Mouse (Mus musculus) liver, embryonic 13.5 days (tissue): ENCODE measurements around the gene Abcc1. TPM values are rescaled to one million over a fixed set of nuclear protein-coding genes. Genes with fewer than 3 reads are reported as not detected.

ENCODE experiments used
- ATAC-seq: fragments of 200-750 bp; cut with Nextera tagmentation; 2 replicates; pipeline ENCODE4 v1.8.0; 2017; ENCODE audit warnings: low read depth, mild to moderate bottlenecking, moderate number of reproducible peaks, moderate library complexity
- DNase-seq: peaks from one replicate; pipeline ENCODE4 v3.0.0; 2022
- H3K27ac ChIP-seq: fragments of 300-500 bp; sonication (generic); 2 replicates; pipeline ENCODE4 v1.5.1; 2015; ENCODE audit warnings: moderate library complexity, mild to moderate bottlenecking, inconsistent platforms
- H3K27me3 ChIP-seq: fragments of 300-500 bp; sonication (generic); 2 replicates; pipeline ENCODE4 v1.6.1; 2015; ENCODE audit warnings: mild to moderate bottlenecking, inconsistent platforms
- H3K36me3 ChIP-seq: fragments of 300-500 bp; sonication (generic); 2 replicates; pipeline ENCODE4 v1.6.1; 2015; ENCODE audit warnings: mild to moderate bottlenecking, inconsistent platforms
- H3K4me1 ChIP-seq: fragments of 300-500 bp; sonication (generic); replicated peaks from 2 replicates; pipeline ENCODE4 v1.6.1; 2015; ENCODE audit warnings: inconsistent platforms
- H3K4me2 ChIP-seq: fragments of 300-500 bp; sonication (generic); 2 replicates; pipeline ENCODE4 v1.6.1; 2015; ENCODE audit warnings: inconsistent platforms, mild to moderate bottlenecking, moderate library complexity
- H3K4me3 ChIP-seq: fragments of 300-500 bp; sonication (generic); replicated peaks from 2 replicates; pipeline ENCODE4 v1.5.1; 2015; ENCODE audit warnings: mild to moderate bottlenecking, inconsistent platforms
- H3K9ac ChIP-seq: fragments of 300-500 bp; sonication (generic); 2 replicates; pipeline ENCODE4 v1.6.1; 2015; ENCODE audit warnings: mild to moderate bottlenecking, inconsistent platforms
- H3K9me3 ChIP-seq: fragments of 300-500 bp; sonication (generic); replicated peaks from 2 replicates; pipeline ENCODE4 v1.6.1; 2016; ENCODE audit warnings: inconsistent platforms
- WGBS: fragments of 180-500 bp; shearing (Covaris S2); methylation state at CpG from one replicate; pipeline ENCODE4 v1.1.7; 2015; ENCODE audit not compliant: insufficient replicate concordance; 5-methylcytosine and 5-hydroxymethylcytosine counted together
- polyA plus RNA-seq: library from polyadenylated mRNA; unstranded; fragments of >200 nt; fragmentation: Nextera tagmentation; extraction: Ambion mirVana; gene quantifications from 2 replicates; pipeline ENCODE4 v1.2.1, GENCODE M21; 2015

Abcc1 gene
- polyA plus RNA-seq, 1 experiment from 2014 or later: 3.3 TPM

DNA sequence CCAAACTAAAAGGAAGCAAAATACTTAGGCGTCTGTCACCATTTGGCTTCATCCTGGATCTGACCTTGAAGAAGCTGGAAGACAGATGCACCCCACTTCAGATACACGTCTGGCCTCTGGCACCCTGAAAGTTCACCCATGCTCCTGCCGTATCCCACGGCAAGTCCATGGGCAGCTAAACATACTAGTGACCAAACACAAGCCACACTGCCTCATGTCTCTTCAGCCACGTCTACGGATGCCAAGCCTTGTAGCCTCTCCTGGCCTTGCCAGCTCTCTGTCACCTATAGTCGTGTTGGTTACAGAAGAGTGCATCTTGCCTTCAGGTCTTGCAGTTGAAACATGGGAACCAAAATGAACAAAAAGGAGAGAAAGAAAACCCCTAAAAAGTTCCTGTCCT lies 112.3 kb downstream of the Abcc1 start:
- H3K9ac ChIP-seq: no peak overlapping the region
- H3K36me3 ChIP-seq: peaks cover 26% of the 10 kb centered on the region
- H3K4me3 ChIP-seq: no peak overlapping the region
- H3K9me3 ChIP-seq: no peaks in the 10 kb centered on the region
- ATAC-seq (no peak), DNase-seq (no peak)
- 75% methylated on average over 7 of the region's 7 CpGs for WGBS
- no peak overlapping the region for H3K4me2 ChIP-seq
- no peak overlapping the region for H3K27ac ChIP-seq
- H3K4me1 ChIP-seq: 0 out of 2 replicates have a peak, but pooled peaks cover 3% of the 10 kb centered on the region
- no peaks in the 10 kb centered on the region for H3K27me3 ChIP-seq

DNA sequence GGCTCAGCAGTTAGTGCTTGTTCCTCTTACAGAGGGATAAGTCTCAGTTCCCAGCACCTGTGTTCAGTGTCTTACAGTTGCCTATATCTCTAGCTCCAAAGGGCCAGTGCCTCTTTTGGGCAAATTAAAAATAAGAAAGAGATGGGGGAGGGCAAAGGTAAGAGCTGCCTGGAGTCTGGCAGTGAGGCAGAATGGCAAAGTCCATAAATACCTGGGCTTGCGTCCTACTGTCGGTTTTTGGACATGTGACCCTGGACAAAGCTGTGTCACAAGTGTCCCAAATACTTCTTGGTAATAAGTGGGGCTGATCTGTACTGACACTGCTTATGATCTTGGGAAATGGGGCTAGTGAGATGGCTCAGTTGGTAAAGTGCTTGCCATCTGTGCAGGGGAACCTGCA lies 113.6 kb downstream of the Abcc1 start:
- H3K9ac ChIP-seq: no peak overlapping the region
- H3K27ac ChIP-seq: no peak overlapping the region
- H3K4me3 ChIP-seq: no peak overlapping the region
- WGBS: 65% methylated on average over 2 of the region's 2 CpGs
- no peak for DNase-seq
- no peak for ATAC-seq
- H3K9me3 ChIP-seq: no peaks in the 10 kb centered on the region
- 0 out of 2 replicates have a peak, but pooled peaks cover 3% of the 10 kb centered on the region for H3K4me1 ChIP-seq
- H3K36me3 ChIP-seq: peaks cover 26% of the 10 kb centered on the region
- no peak overlapping the region for H3K4me2 ChIP-seq
- no peaks in the 10 kb centered on the region for H3K27me3 ChIP-seq

DNA sequence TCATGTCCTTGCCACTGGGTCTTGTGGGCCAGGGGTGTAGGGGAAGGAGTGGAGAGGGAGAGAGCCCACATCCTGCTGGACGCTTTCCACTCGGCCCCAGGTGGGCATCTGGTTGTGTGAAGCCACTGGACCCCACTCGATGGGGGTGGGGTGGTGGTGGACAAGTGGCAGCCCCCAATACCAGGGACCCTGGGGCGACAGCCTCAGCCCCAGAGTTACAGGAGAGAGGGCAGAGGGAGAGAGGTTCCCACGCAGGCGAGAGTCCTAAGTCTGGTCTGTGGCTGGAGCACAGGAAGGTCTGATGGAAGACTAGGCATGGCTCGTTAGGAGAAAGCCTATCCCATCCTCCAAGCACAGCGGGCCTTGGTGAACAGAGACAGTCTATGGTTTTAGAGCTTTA lies 114.7 kb downstream of the Abcc1 start:
- H3K36me3 ChIP-seq: peaks cover 21% of the 10 kb centered on the region
- DNase-seq (no peak), ATAC-seq (no peak)
- no peak overlapping the region for H3K27ac ChIP-seq
- H3K4me2 ChIP-seq: no peak overlapping the region
- no peak overlapping the region for H3K9ac ChIP-seq
- whole genome bisulfite sequencing: 73% methylated on average over 8 of the region's 8 CpGs
- no peaks in the 10 kb centered on the region for H3K27me3 ChIP-seq
- no peaks in the 10 kb centered on the region for H3K9me3 ChIP-seq
- no peak overlapping the region for H3K4me3 ChIP-seq
- 0 out of 2 replicates have a peak, but pooled peaks cover 3% of the 10 kb centered on the region for H3K4me1 ChIP-seq

DNA sequence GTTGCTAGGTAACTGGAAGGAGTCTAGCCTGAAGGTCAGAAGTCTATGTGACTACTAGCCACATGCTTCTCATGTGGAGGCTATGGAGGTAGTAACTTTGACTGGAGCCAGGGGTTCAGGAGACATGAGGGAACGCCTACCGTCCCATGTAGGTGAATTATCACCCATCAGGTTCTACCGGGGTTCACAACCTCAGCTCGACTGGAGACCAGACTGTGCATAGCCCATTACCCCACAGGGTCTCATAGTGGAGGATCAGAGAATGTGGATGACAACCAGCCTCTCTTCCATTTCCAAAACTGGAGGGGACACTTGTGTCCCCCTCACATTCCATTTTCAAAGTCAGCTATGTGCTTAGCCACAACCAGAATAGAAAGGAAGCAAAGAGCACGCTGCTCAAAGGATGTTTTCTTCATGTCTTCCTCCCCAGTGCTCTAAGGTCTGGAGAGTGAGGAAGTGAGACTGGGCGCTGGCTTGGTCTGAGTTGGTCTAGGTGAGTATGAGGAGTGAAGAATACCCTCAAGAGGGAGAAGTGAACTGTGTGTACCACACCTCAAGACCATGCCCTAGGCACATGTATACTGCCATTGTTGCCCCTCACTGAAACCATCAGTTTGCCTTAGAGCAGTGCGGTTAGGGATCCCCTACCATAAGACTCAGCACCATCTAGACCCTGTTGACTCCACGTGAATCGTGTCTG lies 115.5 kb downstream of the Abcc1 start:
- Histone ChIP-seq H3K36me3 (peaks cover 20% of the 10 kb centered on the region), H3K9ac (no peak overlapping the region), H3K4me3 (no peak overlapping the region), H3K4me2 (no peak overlapping the region), H3K27me3 (no peaks in the 10 kb centered on the region), H3K27ac (no peak overlapping the region), H3K4me1 (0 out of 2 replicates have a peak, but pooled peaks cover 3% of the 10 kb centered on the region), H3K9me3 (no peaks in the 10 kb centered on the region)
- 64% methylated on average over 9 of the region's 9 CpGs for whole genome bisulfite sequencing
- DNase-seq (no peak), ATAC-seq (no peak)

DNA sequence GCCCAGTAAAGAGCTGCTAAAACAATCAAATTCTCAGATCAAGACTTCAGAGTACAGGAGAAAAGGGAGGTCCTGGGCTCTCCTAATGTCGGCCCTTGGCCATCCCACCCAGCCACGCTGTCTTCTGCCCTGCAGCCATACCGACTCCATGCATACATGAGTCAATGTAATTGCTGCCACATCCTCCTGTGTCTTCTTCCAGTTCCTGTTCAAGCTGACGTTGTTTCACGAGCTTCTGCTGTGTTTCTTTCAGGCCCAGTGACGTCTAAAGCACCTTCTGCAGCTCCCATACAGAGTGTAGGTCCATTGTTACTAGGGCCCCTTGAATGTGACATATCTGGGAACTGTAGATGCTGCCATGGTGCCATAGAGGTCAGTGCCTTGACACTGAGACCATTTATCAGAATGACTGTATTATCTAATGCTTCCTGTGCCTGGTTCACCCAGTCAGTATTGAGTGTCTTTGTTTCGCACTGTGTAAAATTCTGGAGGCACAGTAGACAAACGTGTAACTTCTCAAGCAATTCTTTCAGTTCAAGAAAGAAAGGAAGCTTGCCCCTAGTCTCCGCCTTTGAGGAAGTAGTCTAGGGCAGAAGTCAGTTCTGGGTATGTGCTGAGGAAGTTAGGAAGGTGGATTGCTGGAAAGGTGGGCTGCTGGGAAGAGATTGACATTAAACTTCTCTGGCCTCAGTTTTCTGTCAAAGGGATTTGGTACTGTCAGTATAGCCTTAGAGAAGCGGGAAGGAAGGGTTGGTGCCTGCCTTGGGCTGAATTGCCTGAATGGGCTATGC lies 116.3 kb downstream of the Abcc1 start:
- 36% methylated on average over 10 of the region's 10 CpGs for WGBS
- H3K36me3 ChIP-seq: peaks cover 18% of the 10 kb centered on the region
- ATAC-seq (no peak), DNase-seq (no peak)
- H3K9ac ChIP-seq: no peak overlapping the region
- 0 out of 2 replicates have a peak, but pooled peaks cover 3% of the 10 kb centered on the region for H3K4me1 ChIP-seq
- no peak overlapping the region for H3K4me2 ChIP-seq
- no peaks in the 10 kb centered on the region for H3K27me3 ChIP-seq
- H3K9me3 ChIP-seq: no peaks in the 10 kb centered on the region
- H3K4me3 ChIP-seq: no peak overlapping the region
- H3K27ac ChIP-seq: no peak overlapping the region

DNA sequence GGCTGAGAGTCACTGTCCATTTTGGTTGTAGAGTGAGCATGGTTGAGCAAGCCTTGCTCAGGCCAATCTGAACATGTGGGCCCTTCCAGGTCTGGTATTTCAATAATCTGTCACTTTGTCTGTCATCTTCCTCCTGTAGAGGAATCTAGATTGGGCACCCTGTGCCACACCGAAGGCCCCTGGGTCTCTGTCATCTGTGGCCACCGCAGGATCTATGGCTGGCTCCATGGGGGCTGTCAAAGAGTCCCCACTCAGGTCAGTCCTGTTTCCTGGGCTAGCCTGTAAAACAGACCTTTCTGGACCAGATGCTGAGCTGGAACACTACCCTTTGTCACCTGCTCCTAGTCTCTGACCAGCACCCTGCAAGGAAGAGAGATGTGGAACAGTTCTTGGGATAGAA lies 118.3 kb downstream of the Abcc1 start:
- no peaks in the 10 kb centered on the region for H3K9me3 ChIP-seq
- no peak overlapping the region for H3K4me2 ChIP-seq
- no peaks in the 10 kb centered on the region for H3K36me3 ChIP-seq
- no peak overlapping the region for H3K4me3 ChIP-seq
- no peak overlapping the region for H3K27ac ChIP-seq
- ATAC-seq (no peak), DNase-seq (no peak)
- H3K9ac ChIP-seq: no peak overlapping the region
- no peaks in the 10 kb centered on the region for H3K27me3 ChIP-seq
- 0 out of 2 replicates have a peak, but pooled peaks cover 3% of the 10 kb centered on the region for H3K4me1 ChIP-seq
- 75% methylated on average over 2 of the region's 2 CpGs for WGBS

DNA sequence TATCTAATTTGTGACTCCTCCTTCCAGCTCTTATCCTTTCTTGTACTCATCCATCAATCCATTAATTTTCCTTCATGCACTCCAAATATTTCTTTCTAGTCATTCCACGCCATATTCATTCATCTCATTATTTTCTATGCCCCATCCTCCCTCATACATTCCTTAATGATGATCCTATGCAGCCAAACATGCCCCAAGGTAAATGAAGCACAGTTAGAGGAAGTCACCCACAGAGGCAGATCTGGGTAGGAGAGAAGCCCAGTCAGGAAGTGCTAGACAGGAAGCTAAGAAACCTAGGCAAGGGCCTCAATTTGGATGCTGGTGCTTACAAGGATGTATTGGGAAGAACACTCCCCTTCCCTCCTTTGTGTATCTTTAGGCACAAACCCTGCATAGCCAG lies 121.9 kb downstream of the Abcc1 start:
- no peaks in the 10 kb centered on the region for H3K36me3 ChIP-seq
- H3K27ac ChIP-seq: no peak overlapping the region
- H3K9me3 ChIP-seq: no peaks in the 10 kb centered on the region

DNA sequence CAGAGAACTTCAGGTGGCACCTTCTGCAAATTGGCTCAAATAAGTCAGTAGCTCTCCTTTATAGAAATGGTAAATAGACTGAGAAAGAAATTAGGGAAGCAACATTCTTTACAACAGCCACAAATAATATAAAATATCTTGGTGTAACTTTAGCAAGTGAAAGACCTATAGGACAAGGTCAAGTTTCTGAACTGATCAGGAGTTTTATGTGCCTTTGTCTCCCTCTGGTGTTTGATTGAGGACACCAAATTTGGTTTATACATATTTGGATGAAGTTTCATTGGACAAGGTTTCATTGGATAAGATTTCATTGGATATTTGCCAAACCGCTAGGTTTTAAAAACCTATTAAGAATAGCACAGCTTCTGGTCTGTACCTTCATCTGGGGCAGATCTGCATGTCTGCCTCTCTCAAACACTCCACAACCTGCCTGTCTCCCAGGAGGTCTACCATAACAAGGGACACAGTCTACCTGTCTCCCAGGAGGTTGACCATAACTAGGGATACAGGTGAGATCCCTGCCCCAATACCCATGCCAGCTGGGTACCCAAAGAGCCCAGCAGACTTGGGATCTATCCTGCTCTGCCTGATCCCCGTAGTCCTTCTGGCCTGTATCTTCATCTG lies 132.2 kb downstream of the Abcc1 start:
- H3K27me3 ChIP-seq: no peaks in the 10 kb centered on the region
- no peaks in the 10 kb centered on the region for H3K9me3 ChIP-seq
- no peak overlapping the region for H3K27ac ChIP-seq
- 59% methylated on average over 2 of the region's 2 CpGs for WGBS
- no peak overlapping the region for H3K4me3 ChIP-seq
- no peak overlapping the region for H3K9ac ChIP-seq
- ATAC-seq (no peak), DNase-seq (no peak)
- no peaks in the 10 kb centered on the region for H3K36me3 ChIP-seq
- H3K4me1 ChIP-seq: no peaks in the 10 kb centered on the region
- no peak overlapping the region for H3K4me2 ChIP-seq

More for the DNA sequence above, 121.9 kb downstream of the Abcc1 start:
- Histone ChIP-seq H3K4me1 (no peaks in the 10 kb centered on the region), H3K4me2 (no peak overlapping the region), H3K4me3 (no peak overlapping the region), H3K27me3 (no peaks in the 10 kb centered on the region), H3K9ac (no peak overlapping the region)
- WGBS: 56% methylated on average over 1 of the region's 1 CpGs
- ATAC-seq (no peak), DNase-seq (no peak)

DNA sequence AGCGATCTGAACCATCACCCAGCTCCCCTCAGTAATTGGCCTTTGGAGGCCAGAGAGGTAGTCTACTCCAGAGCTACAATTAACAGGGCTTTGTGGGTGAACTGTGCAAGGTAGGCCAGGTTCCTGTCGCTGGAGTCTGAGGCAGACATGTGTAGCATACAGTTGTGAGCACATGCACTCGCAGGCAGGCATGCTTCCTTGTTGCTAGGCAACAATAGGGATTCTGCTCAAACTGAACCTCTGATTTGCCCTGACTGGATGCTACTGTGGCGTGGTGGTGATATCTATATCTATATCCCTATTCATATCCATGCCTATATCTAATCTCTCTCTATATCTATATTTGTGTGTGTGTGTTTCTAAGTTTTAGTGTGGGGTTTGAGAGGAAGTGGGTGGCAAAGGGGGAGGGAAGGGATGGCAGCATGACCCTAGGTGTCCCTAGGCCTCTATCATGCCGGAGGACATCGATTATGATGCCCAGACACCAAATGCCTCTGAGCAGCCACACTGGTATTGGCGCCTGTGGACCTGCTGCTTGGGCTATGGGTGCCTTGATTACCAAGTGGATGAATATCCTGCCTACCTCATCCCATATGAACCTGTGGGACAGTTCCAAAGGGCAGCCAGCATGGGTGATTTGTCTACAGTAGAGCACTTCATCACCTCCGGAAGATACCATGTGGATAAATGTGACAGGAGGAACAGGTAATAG lies 140.4 kb downstream of the Abcc1 start:
- Histone ChIP-seq H3K9me3 (no peaks in the 10 kb centered on the region), H3K27ac (no peak overlapping the region), H3K9ac (no peak overlapping the region), H3K36me3 (no peaks in the 10 kb centered on the region), H3K4me1 (no peaks in the 10 kb centered on the region), H3K4me2 (no peak overlapping the region), H3K4me3 (no peak overlapping the region), H3K27me3 (no peaks in the 10 kb centered on the region)
- DNase-seq (no peak), ATAC-seq (no peak)
- 67% methylated on average over 8 of the region's 8 CpGs for whole genome bisulfite sequencing

DNA sequence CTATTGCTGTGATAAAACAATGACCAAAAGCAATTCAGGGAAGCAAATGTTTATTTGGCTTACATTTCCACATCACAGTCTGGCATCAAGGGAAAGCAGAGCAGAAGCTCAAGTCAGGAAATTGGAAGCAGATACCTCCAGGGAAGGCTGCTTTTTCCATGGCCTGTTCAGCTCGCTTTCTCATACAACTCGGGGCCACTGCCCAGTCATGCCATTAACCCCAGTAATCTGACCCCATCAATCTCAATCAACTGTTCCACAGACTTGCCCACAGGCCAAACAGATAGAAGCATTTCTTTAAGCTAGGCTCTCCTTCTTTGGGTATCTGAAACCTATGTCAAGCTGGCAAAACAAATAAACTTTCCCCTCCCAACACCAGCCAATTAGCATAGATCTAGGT lies 145.1 kb downstream of the Abcc1 start:
- no peak for DNase-seq
- Histone ChIP-seq H3K36me3 (no peaks in the 10 kb centered on the region), H3K4me2 (no peak overlapping the region), H3K4me1 (no peaks in the 10 kb centered on the region), H3K9me3 (no peaks in the 10 kb centered on the region), H3K27ac (no peak overlapping the region), H3K4me3 (no peak overlapping the region), H3K9ac (no peak overlapping the region), H3K27me3 (no peaks in the 10 kb centered on the region)
- no peak for ATAC-seq
- WGBS: 39% methylated on average over 2 of the region's 2 CpGs
